Mouse (Mus musculus) liver, postnatal 0 days (tissue): Measurements from ENCODE around the gene Plekha1. TPM values are rescaled to one million over a fixed set of nuclear protein-coding genes. Genes with fewer than 3 reads are reported as not detected.
A peak's percentile ranks its signal among the peaks of the same experiment; 100 is the strongest.

Experiments used
- ATAC-seq: fragments of 200-750 bp; cut with Nextera tagmentation; 2 replicates; pipeline ENCODE4 v1.8.0; 2017; ENCODE audit warnings: mild to moderate bottlenecking, moderate library complexity
- DNase-seq: peaks from one replicate; pipeline ENCODE4 v3.0.0-alpha.2; 2016
- H3K27ac ChIP-seq: fragments of 300-500 bp; sonication (generic); 2 replicates; pipeline ENCODE4 v1.5.1; 2014; ENCODE audit warnings: antibody characterized with exemption, moderate library complexity, mild to moderate bottlenecking, low read depth
- H3K27me3 ChIP-seq: fragments of 300-500 bp; sonication (generic); 2 replicates; pipeline ENCODE4 v1.6.1; 2014; ENCODE audit warnings: low read length, control low read depth, mixed read lengths; ENCODE audit not compliant: insufficient read depth
- H3K36me3 ChIP-seq: fragments of 300-500 bp; sonication (generic); replicated peaks from 2 replicates; pipeline ENCODE4 v1.6.1; 2014; ENCODE audit warnings: mild to moderate bottlenecking, control low read depth, low read length, moderate library complexity, mixed read lengths; ENCODE audit not compliant: insufficient read depth
- H3K4me1 ChIP-seq: fragments of 300-500 bp; sonication (generic); 2 replicates; pipeline ENCODE4 v1.6.1; 2014; ENCODE audit warnings: antibody characterized with exemption, mild to moderate bottlenecking, control low read depth; ENCODE audit not compliant: insufficient read depth
- H3K4me2 ChIP-seq: fragments of 300-500 bp; sonication (generic); 2 replicates; pipeline ENCODE4 v1.6.1; 2014; ENCODE audit warnings: low read depth, mild to moderate bottlenecking, low read length, moderate library complexity, mixed read lengths
- H3K4me3 ChIP-seq: fragments of 300-500 bp; sonication (generic); 2 replicates; pipeline ENCODE4 v1.5.1; 2014; ENCODE audit warnings: low read depth, low read length
- H3K9ac ChIP-seq: fragments of 300-500 bp; sonication (generic); replicated peaks from 2 replicates; pipeline ENCODE4 v1.6.1; 2014; ENCODE audit warnings: mild to moderate bottlenecking, moderate library complexity
- H3K9me3 ChIP-seq: fragments of 300-500 bp; sonication (generic); 2 replicates; pipeline ENCODE4 v1.6.1; 2016; ENCODE audit warnings: mild to moderate bottlenecking, control low read depth, low read length, mixed read lengths
- CTCF ChIP-seq: sonication (generic); IDR thresholded peaks from 2 replicates; pipeline ENCODE4 v1.5.1; 2016; ENCODE audit warnings: antibody characterized with exemption, low read depth
- EP300 ChIP-seq: IDR thresholded peaks from 2 replicates; pipeline ENCODE4 v1.6.1; 2016; ENCODE audit warnings: antibody characterized with exemption, low read depth, mild to moderate bottlenecking
- WGBS: fragments of 180-500 bp; shearing (Covaris S2); extraction: QIAGEN DNeasy Blood & Tissue Kit; methylation state at CpG from one replicate; pipeline ENCODE4 v1.1.7; 2014; ENCODE audit not compliant: insufficient replicate concordance; 5-methylcytosine and 5-hydroxymethylcytosine counted together
- polyA plus RNA-seq: library from polyadenylated mRNA; unstranded; fragments of >200 nt; fragmentation: Nextera tagmentation; extraction: Ambion mirVana; gene quantifications from 2 replicates; pipeline ENCODE4 v1.2.1, GENCODE M21; 2015

The Plekha1 gene
- polyA plus RNA-seq, 1 experiment from 2014 or later = 15.8 TPM

DNA sequence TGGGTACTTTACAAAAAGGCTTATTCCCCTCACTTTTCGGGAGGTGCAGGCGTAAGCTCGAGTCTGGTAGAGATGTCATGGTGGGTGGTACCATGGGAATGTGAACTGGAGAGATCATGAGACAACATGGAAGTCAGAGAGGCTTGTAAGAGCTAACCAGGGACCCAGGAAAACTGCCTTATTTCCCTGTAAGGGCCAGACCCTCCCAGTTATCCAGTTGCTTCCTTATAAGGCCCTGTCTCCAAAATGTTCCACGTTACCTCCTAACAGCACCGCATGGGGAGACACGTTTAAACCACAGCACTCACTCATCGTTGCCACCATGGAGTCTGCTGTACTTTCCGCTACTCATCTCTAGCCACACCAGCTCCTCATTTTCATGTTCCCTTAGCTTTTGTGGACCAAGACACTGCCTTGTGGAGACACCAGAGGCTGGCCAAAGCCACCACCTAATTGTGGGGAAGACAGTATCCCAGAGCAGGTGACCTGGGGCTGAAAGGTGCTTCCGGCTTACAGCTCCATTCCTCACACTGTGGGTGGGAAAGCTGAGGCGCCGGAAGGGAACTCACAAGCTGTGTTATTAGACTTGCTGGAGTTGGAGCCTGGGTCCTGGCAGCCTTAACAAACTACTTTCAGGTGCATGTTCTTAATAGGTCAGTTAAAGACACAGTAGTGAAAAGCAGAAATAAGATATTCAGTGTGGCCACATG, 79.4 kb downstream of the Plekha1 start:
- Histone ChIP-seq H3K9me3 (no peaks in the 10 kb centered on the region), H3K36me3 (no peaks in the 10 kb centered on the region), H3K27ac (no peak overlapping the region), H3K27me3 (0 out of 2 replicates have a peak, but pooled peaks cover 4% of the 10 kb centered on the region), H3K4me3 (no peak overlapping the region), H3K4me2 (no peak overlapping the region), H3K4me1 (no peaks in the 10 kb centered on the region), H3K9ac (no peak overlapping the region)
- no peak for ATAC-seq
- DNase-seq = no peak
- TF ChIP-seq CTCF (no peak), EP300 (no peak)
- 75% methylated on average over 11 of the region's 11 CpGs for WGBS

DNA sequence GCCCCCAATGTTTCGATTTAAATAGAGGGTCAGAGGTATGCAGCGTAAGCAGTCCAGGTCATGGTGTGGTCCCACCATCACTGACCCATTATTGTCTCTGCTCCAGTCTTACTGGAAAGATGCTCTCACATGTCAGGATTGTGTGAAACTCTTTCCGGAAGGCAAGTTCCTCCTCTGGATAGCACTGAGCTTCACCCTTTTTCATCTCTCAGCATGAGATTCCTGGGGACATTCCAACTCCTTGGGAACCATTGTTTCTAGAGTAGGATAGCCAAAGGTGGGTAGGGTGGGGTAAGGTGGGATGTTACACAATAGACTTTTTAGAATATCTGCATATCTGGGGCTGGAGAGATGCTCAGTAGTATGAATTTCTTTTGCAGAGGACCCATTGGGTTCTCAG, 80.2 kb downstream of the Plekha1 start:
- H3K4me1 ChIP-seq = no peaks in the 10 kb centered on the region
- WGBS = 76% methylated on average over 3 of the region's 3 CpGs
- H3K36me3 ChIP-seq = no peaks in the 10 kb centered on the region
- ATAC-seq = no peak
- no peak for TF ChIP-seq CTCF
- no peak for TF ChIP-seq EP300
- H3K4me3 ChIP-seq = no peak overlapping the region
- H3K9me3 ChIP-seq = no peaks in the 10 kb centered on the region
- H3K27me3 ChIP-seq = 0 out of 2 replicates have a peak, but pooled peaks cover 2% of the 10 kb centered on the region
- H3K9ac ChIP-seq = no peak overlapping the region
- no peak for DNase-seq
- no peak overlapping the region for H3K27ac ChIP-seq
- H3K4me2 ChIP-seq = no peak overlapping the region

DNA sequence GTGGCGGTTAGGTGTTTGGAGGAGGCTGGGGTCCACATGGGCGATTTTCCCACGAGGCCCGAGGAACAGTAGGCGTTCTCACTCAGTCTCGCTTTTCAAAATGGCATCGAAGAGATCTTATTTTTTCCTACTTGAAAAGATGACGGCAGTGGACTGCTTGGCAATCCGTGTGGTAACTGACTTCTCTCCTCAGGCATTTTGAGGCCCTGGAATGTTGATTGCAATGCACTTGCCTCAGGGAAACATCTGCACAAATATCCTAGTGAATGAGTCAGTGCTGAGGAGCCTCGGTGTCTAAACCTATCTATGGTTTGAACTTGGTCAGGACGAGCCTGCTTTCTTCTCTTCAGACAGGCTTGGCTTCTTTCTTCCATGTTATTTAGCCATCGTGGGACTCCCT, 80.7 kb downstream of the Plekha1 start:
- Histone ChIP-seq H3K4me3 (no peak overlapping the region), H3K27ac (no peak overlapping the region), H3K36me3 (no peaks in the 10 kb centered on the region), H3K9ac (no peak overlapping the region), H3K27me3 (0 out of 2 replicates have a peak, but pooled peaks cover 2% of the 10 kb centered on the region), H3K4me1 (no peaks in the 10 kb centered on the region), H3K9me3 (no peaks in the 10 kb centered on the region), H3K4me2 (no peak overlapping the region)
- WGBS = 75% methylated on average over 12 of the region's 12 CpGs
- DNase-seq (no peak), ATAC-seq (no peak)
- TF ChIP-seq CTCF = no peak
- TF ChIP-seq EP300 = no peak

DNA sequence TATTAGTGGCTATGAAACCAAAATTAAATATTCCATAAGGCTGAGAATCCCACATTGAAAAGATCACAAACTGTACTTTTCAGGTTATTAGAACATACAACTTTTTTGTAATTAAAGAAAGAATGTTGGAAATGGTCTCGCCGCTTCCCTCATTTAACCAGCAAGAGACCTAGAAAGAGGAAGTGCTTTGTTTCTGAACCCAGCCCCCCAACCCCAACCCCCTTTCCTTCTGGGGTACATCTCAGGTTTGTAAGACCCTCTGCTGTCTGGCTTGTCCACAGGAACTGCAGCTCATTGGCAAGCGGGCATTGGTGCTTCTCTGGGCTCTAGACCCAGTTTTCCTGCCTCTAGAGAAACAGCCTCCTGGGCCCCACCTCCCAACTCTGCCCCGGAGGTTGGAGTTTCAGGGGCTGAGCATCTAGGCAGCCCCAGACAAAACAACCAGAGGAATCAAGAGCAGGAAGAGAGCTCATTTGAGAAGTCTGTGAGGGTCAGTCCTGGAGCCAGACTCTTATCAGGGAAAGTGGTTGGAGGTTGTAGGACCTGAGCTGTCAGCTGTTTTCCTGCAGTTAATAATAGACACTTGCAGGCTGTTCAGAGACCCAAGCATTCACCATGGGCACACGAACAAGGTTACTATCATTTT, 83.1 kb downstream of the Plekha1 start:
- no peaks in the 10 kb centered on the region for H3K27me3 ChIP-seq
- H3K4me1 ChIP-seq = no peaks in the 10 kb centered on the region
- H3K4me3 ChIP-seq = no peak overlapping the region
- H3K36me3 ChIP-seq = no peaks in the 10 kb centered on the region
- WGBS = 21% methylated on average over 5 of the region's 5 CpGs
- DNase-seq = no peak
- ATAC-seq = no peak
- TF ChIP-seq EP300 (no peak), CTCF (no peak)
- H3K27ac ChIP-seq = no peak overlapping the region
- no peak overlapping the region for H3K4me2 ChIP-seq
- H3K9ac ChIP-seq = no peak overlapping the region
- H3K9me3 ChIP-seq = no peaks in the 10 kb centered on the region

DNA sequence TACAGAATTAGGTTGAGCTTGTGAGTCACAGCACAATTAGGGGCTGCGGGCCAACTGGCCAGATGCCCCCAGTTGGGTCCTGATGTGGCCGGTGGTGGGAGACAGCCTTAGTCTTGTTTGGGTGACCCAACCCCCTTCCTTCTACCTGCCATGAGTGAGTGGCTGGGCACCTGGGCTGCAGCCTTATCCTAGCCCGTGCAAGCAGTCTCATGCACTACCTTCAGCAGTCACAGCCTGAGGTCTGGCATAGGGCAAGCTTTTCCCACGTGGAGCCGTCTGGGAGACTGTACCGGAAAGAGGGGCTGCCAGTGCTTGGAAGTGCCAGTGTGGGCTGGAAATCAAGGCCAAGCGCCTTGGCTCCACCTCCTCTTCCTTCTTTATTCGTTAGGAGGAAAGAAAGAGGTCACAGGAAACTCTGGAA, 83.8 kb downstream of the Plekha1 start:
- Histone ChIP-seq H3K4me3 (no peak overlapping the region), H3K27me3 (no peaks in the 10 kb centered on the region), H3K9ac (no peak overlapping the region), H3K9me3 (no peaks in the 10 kb centered on the region), H3K27ac (no peak overlapping the region), H3K4me1 (no peaks in the 10 kb centered on the region), H3K36me3 (no peaks in the 10 kb centered on the region), H3K4me2 (no peak overlapping the region)
- DNase-seq (no peak), ATAC-seq (0 out of 2 replicates have a peak, but pooled peaks have one; percentile 31)
- WGBS = 31% methylated on average over 8 of the region's 8 CpGs
- TF ChIP-seq EP300 (no peak), CTCF (no peak)

DNA sequence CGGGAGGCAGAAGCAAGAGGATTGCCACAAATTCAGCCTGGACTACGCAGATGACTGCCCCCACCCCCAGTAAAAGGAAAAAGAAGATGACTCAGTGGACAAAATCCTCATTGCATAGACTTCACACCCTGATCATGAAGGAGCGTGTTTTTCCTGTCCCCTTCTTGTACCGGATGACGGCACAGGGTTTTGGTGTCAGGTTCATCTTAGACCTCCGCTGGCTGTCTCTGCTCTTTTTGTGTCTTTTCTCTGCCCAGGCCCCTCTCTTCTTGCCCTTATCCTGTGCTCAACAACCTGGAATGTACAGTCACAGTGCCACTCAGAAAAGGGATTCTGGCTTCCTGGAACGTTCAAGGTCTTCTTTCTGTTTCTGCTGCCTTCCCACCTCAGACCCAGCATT, 84.9 kb downstream of the Plekha1 start:
- no peak for TF ChIP-seq EP300
- H3K27ac ChIP-seq = no peak overlapping the region

More for the DNA sequence above, 84.9 kb downstream of the Plekha1 start:
- H3K4me3 ChIP-seq = no peak overlapping the region
- no peak for ATAC-seq
- H3K4me2 ChIP-seq = no peak overlapping the region
- DNase-seq = no peak
- WGBS = 80% methylated on average over 7 of the region's 7 CpGs
- no peaks in the 10 kb centered on the region for H3K9me3 ChIP-seq
- no peaks in the 10 kb centered on the region for H3K4me1 ChIP-seq
- H3K36me3 ChIP-seq = no peaks in the 10 kb centered on the region
- no peaks in the 10 kb centered on the region for H3K27me3 ChIP-seq
- H3K9ac ChIP-seq = no peak overlapping the region
